Mouse (Mus musculus) megakaryocyte, embryonic 14.5 days (primary cell): Measurements from ENCODE around the gene Tlk1.

ENCODE experiments used
- FLI1 ChIP-seq: IDR thresholded peaks from 2 replicates; pipeline ENCODE4 v1.6.1; 2012; ENCODE audit warnings: low read length, inconsistent platforms, mixed read lengths
- GATA1 ChIP-seq: IDR thresholded peaks from 3 replicates; pipeline ENCODE4 v1.6.1; 2012; ENCODE audit warnings: mixed read lengths, low read length, inconsistent platforms, borderline replicate concordance

GRCm38 (mm10) chr2:70779634-70780033, 45.9 kb downstream of the Tlk1 start:
- no peak for TF ChIP-seq GATA1
- no peak for TF ChIP-seq FLI1
